Mouse (Mus musculus): ENCODE results near the gene Fgfr2.

DNA sequence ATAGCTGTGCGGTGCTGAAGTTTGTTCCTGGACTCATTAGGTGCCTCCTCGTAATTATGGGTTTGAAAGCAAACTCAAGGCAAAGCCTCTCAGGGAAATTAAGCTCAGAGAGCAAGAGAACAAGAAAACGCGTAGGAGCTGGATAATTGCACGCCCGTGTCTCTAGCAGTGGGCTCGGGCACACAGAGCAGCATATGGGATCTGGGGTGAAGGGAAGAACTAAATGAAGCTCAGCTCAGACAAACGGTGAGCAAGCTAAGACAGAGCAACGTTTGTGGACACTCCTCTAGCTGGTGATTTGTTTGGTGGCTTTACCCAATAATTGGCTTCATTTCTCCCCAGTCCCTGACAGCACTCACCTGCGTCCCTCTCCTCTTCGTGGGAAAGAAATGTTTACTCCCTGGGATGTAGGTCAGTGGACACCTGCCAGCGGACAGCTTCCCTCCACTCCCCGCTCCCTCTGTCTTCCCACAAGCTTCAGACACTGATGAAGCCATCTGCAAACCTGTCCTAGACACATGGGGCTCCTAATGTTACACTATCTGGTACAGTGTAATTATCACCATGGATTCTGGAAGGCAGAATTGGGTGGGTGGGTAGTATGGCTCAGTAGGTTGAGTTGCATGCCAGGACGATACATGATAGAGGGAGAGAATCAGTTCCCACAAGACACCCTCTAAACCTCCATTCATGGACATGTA is 1117.0 kb downstream of the Fgfr2 start:
- TF ChIP-seq CTCF (IDR thresholded peaks at IDR 0.05; ENCODE audit: borderline replicate concordance, insufficient read depth, low read length) (no peak), POLR2A (IDR thresholded peaks at IDR 0.05; ENCODE audit: low read depth, low read length) (no peak)
